Mouse (Mus musculus) CH12.LX (cell line): ENCODE data around the gene Cdipt. TPM values are rescaled to one million over a fixed set of nuclear protein-coding genes. Genes with fewer than 3 reads are reported as not detected.

Source experiments
- DNase-seq: peaks from one replicate; pipeline ENCODE4 v3.0.0-alpha.2; 2013; ENCODE audit errors: extremely low read depth
- H3K27ac ChIP-seq: 2 replicates; pipeline ENCODE4 v1.5.1; 2012; ENCODE audit warnings: low read depth, mild to moderate bottlenecking, control low read depth, moderate library complexity; ENCODE audit not compliant: insufficient read depth
- H3K27me3 ChIP-seq: replicated peaks from 2 replicates; pipeline ENCODE3; 2012; ENCODE audit warnings: inconsistent platforms
- H3K36me3 ChIP-seq, 2 experiments: replicated peaks in 1 of 2; 2 replicates each; pipeline versions ENCODE3 to v1.6.1; 2012; ENCODE audit warnings: inconsistent platforms in 1 of 2, low read length in 1 of 2, mild to moderate bottlenecking in 1 of 2, mixed read lengths in 1 of 2, moderate library complexity in 1 of 2; ENCODE audit not compliant: control insufficient read depth in 1 of 2, insufficient read depth in 1 of 2
- H3K4me1 ChIP-seq, 2 experiments: 2 replicates each; pipeline ENCODE4 v1.6.1; 2012; ENCODE audit warnings: inconsistent platforms in 1 of 2, moderate library complexity in 1 of 2; ENCODE audit not compliant: insufficient read depth in 2 of 2, control insufficient read depth in 1 of 2
- H3K4me2 ChIP-seq: 2 replicates; pipeline ENCODE4 v1.6.1; 2012; ENCODE audit warnings: low read depth, mild to moderate bottlenecking, control low read depth; ENCODE audit not compliant: poor library complexity, insufficient read depth, severe bottlenecking
- H3K4me3 ChIP-seq, 3 experiments: fragments of 150-350 bp in 1 of 3; sonication (generic) in 1 of 3; replicated peaks in 1 of 3; 2 replicates each; pipeline versions ENCODE3 to v1.5.1; 2011 to 2012; ENCODE audit warnings: low read depth in 2 of 3, low read length in 2 of 3, mild to moderate bottlenecking in 2 of 3, moderate library complexity in 2 of 3, control low read depth in 1 of 3, improper control_type of control experiment in 1 of 3, inconsistent platforms in 1 of 3, mixed read lengths in 1 of 3; ENCODE audit not compliant: poor library complexity in 1 of 3
- H3K79me2 ChIP-seq: replicated peaks from 2 replicates; pipeline ENCODE4 v1.6.1; 2012; ENCODE audit warnings: mild to moderate bottlenecking, moderate library complexity; ENCODE audit not compliant: control insufficient read depth, poor library complexity, insufficient read depth, severe bottlenecking; ENCODE audit errors: extremely low read depth
- H3K9ac ChIP-seq: 2 replicates; pipeline ENCODE4 v1.6.1; 2012; ENCODE audit warnings: low read depth, mild to moderate bottlenecking, control low read depth, moderate library complexity; ENCODE audit not compliant: insufficient read depth
- H3K9me3 ChIP-seq: replicated peaks from 2 replicates; pipeline ENCODE3; 2012; ENCODE audit warnings: low read length, inconsistent platforms, mixed read lengths
- BHLHE40 ChIP-seq: IDR thresholded peaks from 2 replicates; pipeline ENCODE4 v1.6.1; 2011; ENCODE audit warnings: mild to moderate bottlenecking, low read depth, low read length, improper control_type of control experiment
- CHD1 ChIP-seq: IDR thresholded peaks from 2 replicates; pipeline ENCODE4 v1.6.1; 2012; ENCODE audit warnings: low read depth, low read length, improper control_type of control experiment, inconsistent platforms
- CHD2 ChIP-seq: IDR thresholded peaks from 2 replicates; pipeline ENCODE4 v1.6.1; 2011; ENCODE audit warnings: low read length, improper control_type of control experiment
- CTCF ChIP-seq, 2 experiments: IDR thresholded peaks in 1 of 2; conservative IDR thresholded peaks in 1 of 2; 2 replicates each; pipeline ENCODE4 v1.5.1; 2011 to 2012; ENCODE audit warnings: low read depth in 2 of 2, low read length in 2 of 2, improper control_type of control experiment in 1 of 2, inconsistent platforms in 1 of 2, mild to moderate bottlenecking in 1 of 2, moderate library complexity in 1 of 2
- EP300 ChIP-seq: IDR thresholded peaks from 2 replicates; pipeline ENCODE4 v1.6.1; 2011; ENCODE audit warnings: low read length, improper control_type of control experiment
- GABPA ChIP-seq: IDR thresholded peaks from 2 replicates; pipeline ENCODE4 v1.6.1; 2012; ENCODE audit warnings: low read depth, low read length, improper control_type of control experiment, inconsistent platforms; ENCODE audit not compliant: insufficient replicate concordance
- HCFC1 ChIP-seq: IDR thresholded peaks from 2 replicates; pipeline ENCODE4 v1.6.1; 2012; ENCODE audit warnings: low read depth, mild to moderate bottlenecking, inconsistent platforms, low read length, improper control_type of control experiment
- JUND ChIP-seq: conservative IDR thresholded peaks from 2 replicates; pipeline ENCODE4 v1.6.1; 2011; ENCODE audit warnings: low read depth, low read length, improper control_type of control experiment
- MAX ChIP-seq: IDR thresholded peaks from 2 replicates; pipeline ENCODE4 v1.6.1; 2011; ENCODE audit warnings: low read length, improper control_type of control experiment
- MYC ChIP-seq: IDR thresholded peaks from 2 replicates; pipeline ENCODE4 v1.6.1; 2011; ENCODE audit warnings: low read depth, mild to moderate bottlenecking, improper control_type of control experiment, low read length
- PAX5 ChIP-seq: IDR thresholded peaks from 2 replicates; pipeline ENCODE4 v1.6.1; 2012; ENCODE audit warnings: low read length, inconsistent platforms, mixed read lengths
- POLR2A ChIP-seq: IDR thresholded peaks from 2 replicates; pipeline ENCODE4 v1.6.1; 2011; ENCODE audit warnings: low read depth, mild to moderate bottlenecking, improper control_type of control experiment, low read length
- RCOR1 ChIP-seq: conservative IDR thresholded peaks from 2 replicates; pipeline ENCODE4 v1.6.1; 2012; ENCODE audit warnings: low read depth, mild to moderate bottlenecking, inconsistent platforms, low read length, improper control_type of control experiment
- SIN3A ChIP-seq: IDR thresholded peaks from 2 replicates; pipeline ENCODE4 v1.6.1; 2012; ENCODE audit warnings: low read length, improper control_type of control experiment, inconsistent platforms
- SMC3 ChIP-seq: IDR thresholded peaks from 2 replicates; pipeline ENCODE4 v1.6.1; 2011; ENCODE audit warnings: low read depth, low read length, improper control_type of control experiment
- TBP ChIP-seq: conservative IDR thresholded peaks from 2 replicates; pipeline ENCODE4 v1.6.1; 2011; ENCODE audit warnings: low read depth, low read length, improper control_type of control experiment
- TCF12 ChIP-seq: IDR thresholded peaks from 2 replicates; pipeline ENCODE4 v1.6.1; 2014; ENCODE audit warnings: low read depth, mild to moderate bottlenecking, inconsistent platforms, low read length, improper control_type of control experiment
- UBTF ChIP-seq: IDR thresholded peaks from 2 replicates; pipeline ENCODE4 v1.6.1; 2012; ENCODE audit warnings: low read depth, mild to moderate bottlenecking, inconsistent platforms, low read length, improper control_type of control experiment, moderate library complexity
- USF1 ChIP-seq: IDR thresholded peaks from 2 replicates; pipeline ENCODE4 v1.6.1; 2014; ENCODE audit warnings: low read depth, mild to moderate bottlenecking, inconsistent platforms, low read length, improper control_type of control experiment
- USF2 ChIP-seq: conservative IDR thresholded peaks from 2 replicates; pipeline ENCODE4 v1.6.1; 2011; ENCODE audit warnings: low read depth, low read length, improper control_type of control experiment
- ZNF384 ChIP-seq: IDR thresholded peaks from 2 replicates; pipeline ENCODE4 v1.6.1; 2012; ENCODE audit warnings: low read depth, low read length, improper control_type of control experiment, inconsistent platforms
- dilution Hi-C: fragments of 300-500 bp; cut with MboI; formaldehyde crosslinking; loops from 2 replicates; pipeline ENCODE4 v1.14.3; 2020; ENCODE audit warnings: low sequenced_read_pairs; ENCODE audit not compliant: extremely low pct_unique_long_range_greater_than_20kb, extremely low pct_ligation_motif_present
- in situ Hi-C: fragments of 300-500 bp; cut with MboI; formaldehyde crosslinking; loops from 3 replicates; pipeline ENCODE4 v1.14.3; 2019; ENCODE audit warnings: low sequenced_read_pairs, low pct_ligation_motif_present, low pct_unique_long_range_greater_than_20kb, mixed read lengths
- polyA plus RNA-seq: library from polyadenylated mRNA; unstranded; fragments of >175 nt; gene quantifications from 2 replicates; pipeline ENCODE4 v1.2.1, GENCODE M21; 2012; ENCODE audit warnings: low read depth; ENCODE audit not compliant: insufficient read length
- total RNA-seq, 2 experiments: library from RNA; depleted of rRNA; stranded (reverse); fragments of 300-350 nt in 1 of 2; fragments of >200 nt in 1 of 2; gene quantifications; 2 replicates each; pipeline ENCODE4 v1.2.3; 2012 to 2014

Gene Cdipt
- total and polyA plus RNA-seq, 3 experiments = 72.8 to 138 (median 108) TPM

DNA sequence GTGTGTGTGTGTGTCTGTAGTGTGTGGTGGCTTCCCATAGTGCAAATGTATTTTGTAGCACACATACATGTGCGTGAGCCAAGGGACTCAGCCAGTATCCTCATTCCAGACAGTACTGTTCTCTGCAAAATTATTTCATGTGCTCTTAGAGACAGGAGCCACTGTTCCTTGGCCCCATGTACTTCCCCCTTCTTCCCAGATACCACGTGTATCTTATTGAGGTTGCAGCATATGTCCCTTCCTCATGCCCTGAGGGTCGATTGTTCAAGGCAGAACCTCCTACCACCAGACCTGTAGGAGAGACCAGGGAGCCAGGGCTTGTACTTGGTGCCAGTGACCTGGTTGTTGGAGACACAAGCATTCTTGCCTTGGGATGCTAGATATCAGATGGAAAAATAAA lies 20.6 kb upstream of the Cdipt start:
- no peak for TF ChIP-seq GABPA
- TF ChIP-seq TBP = no peak
- TF ChIP-seq SIN3A = no peak
- no peak for TF ChIP-seq BHLHE40
- no peak for TF ChIP-seq MYC
- H3K27me3 ChIP-seq = no peaks in the 10 kb centered on the region
- no peaks in the 10 kb centered on the region for H3K9me3 ChIP-seq
- no peak overlapping the region for H3K27ac ChIP-seq
- H3K36me3 ChIP-seq = peaks cover 33 to 86% of the 10 kb centered on the region in 2 experiments
- H3K9ac ChIP-seq = no peak overlapping the region
- no peak overlapping the region for H3K4me2 ChIP-seq
- dilution Hi-C loops = no loop called here
- no peak for DNase-seq
- in situ Hi-C loops = no loop called here
- peaks cover 14 to 75% of the 10 kb centered on the region in 2 experiments for H3K4me1 ChIP-seq
- no peaks in the 10 kb centered on the region for H3K79me2 ChIP-seq
- H3K4me3 ChIP-seq = no peak overlapping the region

- Histone ChIP-seq H3K36me3 (peaks cover 48 to 88% of the 10 kb centered on the region in 2 experiments), H3K27ac (no peak overlapping the region), H3K9ac (no peak overlapping the region), H3K4me3 (no peak overlapping the region), H3K27me3 (no peaks in the 10 kb centered on the region), H3K79me2 (no peaks in the 10 kb centered on the region), H3K9me3 (no peaks in the 10 kb centered on the region), H3K4me1 (peaks cover 17 to 67% of the 10 kb centered on the region in 2 experiments), H3K4me2 (no peak overlapping the region)
- in situ Hi-C loops (loop anchor here (5.0 to 10.0 kb wide), 2 partner anchors 58 to 255 kb away; partner anchors contain the start of genes Coro1a, Pagr1a and Pagr1b), dilution Hi-C loops (no loop called here)
- TF ChIP-seq TCF12 (no peak), GABPA (no peak), SIN3A (no peak), USF1 (no peak), CTCF (conservative IDR thresholded peaks at IDR 0.05 in 1 of 2, IDR thresholded peaks at IDR 0.05 in 1 of 2; ENCODE audit: low read depth in 2 of 2, low read length in 2 of 2) (no peak), HCFC1 (no peak), RCOR1 (no peak), PAX5 (no peak), CHD1 (no peak), MYC (no peak), UBTF (no peak), CHD2 (no peak), SMC3 (no peak), ZNF384 (no peak), EP300 (no peak), POLR2A (no peak), MAX (no peak), USF2 (no peak), JUND (no peak)
- DNase-seq = no peak
These were observed 15.9 kb upstream of the Cdipt start for GRCm38 (mm10) chr7:126959780-126960179.
